Mouse (Mus musculus) intestine, embryonic 16.5 days (tissue): ENCODE measurements around the gene Notch4. TPM values are rescaled to one million over a fixed set of nuclear protein-coding genes. Genes with fewer than 3 reads are reported as not detected.
"Not testable (repeated sequence)": the region's sequence is repeated elsewhere in the genome, so short reads cannot be mapped to it uniquely, and the experiment has no call there.

ENCODE experiments used
- ATAC-seq: fragments of 200-750 bp; cut with Nextera tagmentation; 2 replicates; pipeline ENCODE4 v1.8.0; 2017; ENCODE audit warnings: moderate TSS enrichment, moderate library complexity
- H3K27ac ChIP-seq: fragments of 300-500 bp; sonication (generic); 2 replicates; pipeline ENCODE4 v1.5.1; 2014; ENCODE audit warnings: mild to moderate bottlenecking, low read length
- H3K27me3 ChIP-seq: fragments of 300-500 bp; sonication (generic); replicated peaks from 2 replicates; pipeline ENCODE4 v1.6.1; 2014; ENCODE audit warnings: low read length, control low read depth, mixed read lengths; ENCODE audit not compliant: control insufficient read depth, insufficient read depth
- H3K36me3 ChIP-seq: fragments of 300-500 bp; sonication (generic); 2 replicates; pipeline ENCODE4 v1.6.1; 2014; ENCODE audit warnings: low read length, control low read depth; ENCODE audit not compliant: control insufficient read depth, insufficient read depth
- H3K4me1 ChIP-seq: fragments of 300-500 bp; sonication (generic); 2 replicates; pipeline ENCODE4 v1.6.1; 2014; ENCODE audit warnings: low read length, control low read depth, mixed read lengths; ENCODE audit not compliant: control insufficient read depth, insufficient read depth
- H3K4me2 ChIP-seq: fragments of 300-500 bp; sonication (generic); 2 replicates; pipeline ENCODE4 v1.6.1; 2014; ENCODE audit warnings: low read depth, low read length, control low read depth
- H3K4me3 ChIP-seq: fragments of 300-500 bp; sonication (generic); 2 replicates; pipeline ENCODE4 v1.5.1; 2014; ENCODE audit warnings: mild to moderate bottlenecking, low read length
- H3K9ac ChIP-seq: fragments of 300-500 bp; sonication (generic); 2 replicates; pipeline ENCODE4 v1.6.1; 2014; ENCODE audit warnings: low read depth, low read length
- H3K9me3 ChIP-seq: fragments of 300-500 bp; sonication (generic); 2 replicates; pipeline ENCODE4 v1.6.1; 2016; ENCODE audit warnings: low read length, control low read depth; ENCODE audit not compliant: control insufficient read depth
- WGBS: fragments of 180-500 bp; shearing (Covaris S2); extraction: QIAGEN DNeasy Blood & Tissue Kit; methylation state at CpG from one replicate; pipeline ENCODE4 v1.1.7; 2014; 5-methylcytosine and 5-hydroxymethylcytosine counted together
- polyA plus RNA-seq: library from polyadenylated mRNA; unstranded; fragments of >200 nt; fragmentation: Nextera tagmentation; extraction: Ambion mirVana; gene quantifications from 2 replicates; pipeline ENCODE4 v1.2.1, GENCODE M21; 2015

Notch4 gene
- 2.5 and 3.8 TPM in 2 replicates for polyA plus RNA-seq

DNA sequence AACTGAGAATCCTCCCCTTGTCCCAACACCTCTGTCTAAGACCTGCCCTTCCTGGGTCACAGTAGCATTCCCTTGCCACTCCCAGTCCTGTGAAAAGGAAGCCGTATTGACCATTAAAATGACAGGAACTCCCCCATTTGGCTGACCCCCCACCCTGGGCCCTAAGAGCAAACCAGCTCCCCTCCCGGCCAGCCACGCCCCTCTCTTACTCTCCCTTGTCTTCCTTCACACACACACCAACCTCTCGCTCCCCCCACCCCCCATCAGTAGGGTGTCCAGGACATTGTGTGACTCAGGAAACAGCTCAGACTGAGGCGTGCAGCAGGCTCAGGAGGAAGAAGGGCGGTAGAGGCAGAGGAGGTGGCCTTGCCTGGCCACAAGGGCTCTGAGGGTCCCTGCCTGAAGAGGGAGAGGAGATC is at the start of gene Notch4:
Gene Notch4, plus strand, starts transcription at position 266 of the 419 bp plus-strand sequence.
- peak; percentile 68 for ATAC-seq
- H3K36me3 ChIP-seq, result no peaks in the 10 kb centered on the region
- no peaks in the 10 kb centered on the region for H3K27me3 ChIP-seq
- no peaks in the 10 kb centered on the region for H3K9me3 ChIP-seq
- peaks cover 9% of the 10 kb centered on the region for H3K4me1 ChIP-seq
- peak within 1 kb of the TSS; percentile 16; the same call in 1 of the 2 replicates for H3K4me3 ChIP-seq
- peak within 1 kb of the TSS; percentile 34 for H3K4me2 ChIP-seq
- H3K9ac ChIP-seq, result peak within 1 kb of the TSS; percentile 46
- 8% methylated on average over 6 of the region's 6 CpGs for WGBS
- peak within 1 kb of the TSS; percentile 65 for H3K27ac ChIP-seq

DNA sequence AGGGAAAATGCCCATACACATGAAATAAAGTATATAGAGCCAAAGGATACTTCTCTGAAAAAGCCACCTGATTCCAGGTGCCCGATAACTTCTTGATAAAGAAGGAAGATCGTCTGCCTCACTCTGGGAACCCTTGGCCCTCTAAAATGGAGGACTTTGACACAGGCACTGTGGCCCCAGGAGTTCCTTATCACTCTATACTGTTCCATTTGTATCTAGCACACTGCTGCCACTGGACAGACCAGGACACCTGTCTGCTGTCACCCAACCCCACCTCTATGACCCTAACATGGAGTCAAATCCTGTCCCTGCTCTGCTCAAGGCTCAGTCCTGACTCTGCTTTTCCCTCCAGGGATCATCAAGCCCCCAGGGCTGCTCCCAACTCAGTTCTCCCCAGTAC is 47.6 kb upstream of the Notch4 start:
- WGBS, result 70% methylated on average over 2 of the region's 2 CpGs
- Histone ChIP-seq H3K36me3 (no peaks in the 10 kb centered on the region), H3K9ac (peak overlapping the region; percentile 60; the same call in 1 of the 2 replicates), H3K27me3 (no peaks in the 10 kb centered on the region), H3K9me3 (no peaks in the 10 kb centered on the region), H3K27ac (0 out of 2 replicates have a peak overlapping the region, but pooled peaks have one; percentile 39), H3K4me3 (peak overlapping the region; percentile 7; the same call in 1 of the 2 replicates), H3K4me1 (no peaks in the 10 kb centered on the region), H3K4me2 (no peak overlapping the region)
- ATAC-seq, result peak; percentile 61

DNA sequence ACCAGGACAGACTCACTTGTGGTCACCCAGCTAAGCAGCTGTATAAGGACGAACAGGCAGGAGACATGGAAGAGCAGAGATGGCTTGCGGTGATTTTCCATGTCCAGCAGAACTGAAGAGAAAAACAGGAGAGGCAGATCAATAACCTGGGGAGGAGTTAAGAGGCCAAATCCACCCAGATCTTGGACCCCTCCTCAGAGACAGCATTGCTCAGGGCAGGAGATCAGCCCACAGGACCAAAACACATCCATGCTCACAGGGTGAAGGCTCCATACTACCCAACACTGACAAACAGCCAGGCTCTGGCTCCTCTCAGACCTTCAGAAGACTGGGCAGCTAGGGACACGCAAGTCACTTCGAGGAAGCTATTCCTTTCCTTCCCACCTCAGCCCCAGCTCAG is 46.8 kb upstream of the Notch4 start, which contains the start of gene Btnl6:
Gene Btnl6, minus strand, starts transcription at position 101 of the 400 bp plus-strand sequence.
- peak within 1 kb of the TSS; percentile 48 for H3K4me2 ChIP-seq
- peak within 1 kb of the TSS; percentile 60 for H3K9ac ChIP-seq
- H3K4me3 ChIP-seq, result peak within 1 kb of the TSS; percentile 26
- 93% methylated on average over 4 of the region's 4 CpGs for WGBS
- no peaks in the 10 kb centered on the region for H3K4me1 ChIP-seq
- no peak for ATAC-seq
- no peaks in the 10 kb centered on the region for H3K9me3 ChIP-seq
- no peaks in the 10 kb centered on the region for H3K27me3 ChIP-seq
- peak within 1 kb of the TSS; percentile 80 for H3K27ac ChIP-seq
- H3K36me3 ChIP-seq, result no peaks in the 10 kb centered on the region

DNA sequence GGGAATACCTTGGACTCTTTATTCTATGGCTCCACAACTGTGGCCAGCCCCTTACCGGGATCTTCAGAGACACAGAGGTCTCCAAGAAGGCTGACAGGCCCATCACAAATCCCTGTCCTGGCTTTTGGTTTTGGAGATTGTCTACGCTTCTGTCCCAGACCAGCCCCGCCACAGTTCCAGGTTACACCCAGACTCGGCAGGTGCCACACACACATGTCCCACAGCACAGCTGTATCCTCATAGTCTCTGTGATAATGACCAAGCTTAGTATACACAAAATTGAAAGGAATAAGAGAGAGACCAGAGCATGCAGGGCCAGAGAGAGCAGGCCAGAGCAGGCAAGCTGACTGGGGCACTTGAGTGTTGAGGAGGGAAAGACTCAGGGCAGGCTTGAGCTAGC is 46.3 kb upstream of the Notch4 start:
- no peaks in the 10 kb centered on the region for H3K36me3 ChIP-seq
- no peaks in the 10 kb centered on the region for H3K4me1 ChIP-seq
- no peak for ATAC-seq
- no peaks in the 10 kb centered on the region for H3K9me3 ChIP-seq
- peak overlapping the region; percentile 26 for H3K4me3 ChIP-seq
- H3K27me3 ChIP-seq, result no peaks in the 10 kb centered on the region
- WGBS, result 88% methylated on average over 4 of the region's 4 CpGs
- H3K4me2 ChIP-seq, result peak overlapping the region; percentile 48
- peak overlapping the region; percentile 80 for H3K27ac ChIP-seq
- H3K9ac ChIP-seq, result peak overlapping the region; percentile 60

DNA sequence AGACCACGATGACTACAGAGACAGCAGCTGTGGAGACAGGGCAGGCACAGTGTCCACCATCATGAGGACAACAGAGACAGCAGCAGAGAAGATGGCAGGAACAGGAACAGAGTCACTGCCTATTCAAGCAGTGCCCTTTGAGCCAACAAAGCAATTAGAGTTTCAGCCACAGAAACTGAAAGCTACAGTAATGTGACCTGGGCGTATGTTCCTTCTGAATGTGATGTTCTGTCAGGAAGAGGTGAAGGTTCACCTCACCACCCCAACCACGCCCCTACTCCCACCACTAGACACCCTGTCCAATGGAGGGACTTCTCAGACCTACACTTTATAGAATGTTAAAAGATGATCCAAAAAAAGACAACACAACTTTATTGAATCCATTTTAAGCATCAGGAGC is 45.5 kb upstream of the Notch4 start:
- not testable (repeated sequence) for H3K36me3 ChIP-seq, H3K9me3 ChIP-seq, H3K27me3 ChIP-seq, H3K4me1 ChIP-seq
- Histone ChIP-seq H3K27ac (peak overlapping the region; percentile 80), H3K4me2 (peak overlapping the region; percentile 48; the same call in 1 of the 2 replicates), H3K9ac (peak overlapping the region; percentile 60; the same call in 1 of the 2 replicates), H3K4me3 (peak overlapping the region; percentile 26)
- WGBS, result 58% methylated on average over 3 of the region's 3 CpGs
- ATAC-seq, result peak; percentile 87

DNA sequence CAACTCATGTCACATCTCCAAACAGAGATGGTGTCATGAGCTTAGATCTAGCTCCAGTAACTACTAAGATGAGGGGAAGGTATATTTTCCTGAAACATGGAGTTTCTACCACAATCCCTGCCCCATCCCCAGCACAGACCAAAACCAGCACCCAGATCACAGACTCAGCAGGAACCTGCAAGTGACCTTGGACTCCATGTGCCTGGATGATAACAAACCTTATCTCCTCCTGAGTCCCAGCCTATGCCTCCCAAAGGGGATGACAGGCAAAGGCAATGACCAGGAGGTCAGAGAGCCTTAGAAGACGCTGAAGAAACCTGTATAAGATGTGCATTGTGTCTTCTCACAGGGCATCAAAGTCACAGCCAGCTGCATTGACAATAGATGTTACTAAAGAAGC is 45.1 kb upstream of the Notch4 start:
- ATAC-seq, result peak; percentile 86
- Histone ChIP-seq H3K36me3 (no peaks in the 10 kb centered on the region), H3K4me3 (no peak overlapping the region), H3K4me2 (no peak overlapping the region), H3K9me3 (no peaks in the 10 kb centered on the region), H3K27ac (peak overlapping the region; percentile 65), H3K4me1 (no peaks in the 10 kb centered on the region), H3K27me3 (no peaks in the 10 kb centered on the region), H3K9ac (no peak overlapping the region)
- 68% methylated on average over 1 of the region's 1 CpGs for WGBS

DNA sequence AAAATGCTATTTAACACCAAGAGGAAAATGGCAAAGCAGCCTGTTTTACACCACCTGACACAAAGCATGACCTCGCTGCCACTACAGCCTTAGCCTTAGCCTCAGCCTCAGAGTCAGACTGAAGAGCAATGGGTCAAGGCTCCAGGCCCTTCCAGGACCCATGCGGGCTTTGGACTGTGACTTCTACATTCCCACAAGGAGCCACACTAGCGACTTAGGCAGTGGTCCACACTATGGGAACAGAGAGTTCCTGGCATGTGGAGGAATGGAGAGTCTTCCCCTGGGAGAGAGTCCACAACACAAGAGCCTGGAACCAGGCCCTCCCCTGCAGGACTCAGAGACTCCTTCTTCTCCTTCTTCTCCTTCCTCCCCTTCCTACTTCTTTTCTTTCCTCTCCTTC is 31.4 kb upstream of the Notch4 start:
- H3K9me3 ChIP-seq, result no peaks in the 10 kb centered on the region
- H3K27ac ChIP-seq, result no peak overlapping the region
- ATAC-seq, result no peak
- H3K4me2 ChIP-seq, result no peak overlapping the region
- no peak overlapping the region for H3K9ac ChIP-seq
- no peaks in the 10 kb centered on the region for H3K4me1 ChIP-seq
- 85% methylated on average over 3 of the region's 3 CpGs for WGBS
- H3K36me3 ChIP-seq, result no peaks in the 10 kb centered on the region
- H3K27me3 ChIP-seq, result no peaks in the 10 kb centered on the region
- no peak overlapping the region for H3K4me3 ChIP-seq

DNA sequence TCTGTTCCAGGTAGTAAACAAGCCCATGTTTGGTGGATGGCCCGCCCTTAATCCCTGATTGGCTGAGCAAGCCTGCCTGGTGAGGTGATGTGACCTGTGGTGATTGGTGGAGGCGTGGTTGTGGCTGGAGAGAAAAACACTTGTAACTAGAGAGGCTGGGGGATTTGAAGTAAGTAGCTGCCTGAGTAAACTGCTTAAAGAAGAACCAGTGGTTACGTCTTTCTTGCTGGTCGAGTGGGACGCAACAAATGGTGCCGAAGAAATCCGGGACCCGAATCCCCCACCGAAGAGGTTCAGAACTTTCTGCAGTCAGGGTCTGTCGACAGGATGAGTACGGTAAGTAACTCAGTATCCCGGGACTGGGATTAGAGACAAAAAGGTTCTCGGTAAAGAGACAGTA is 20.5 kb upstream of the Notch4 start:
- not testable (repeated sequence) for H3K9ac ChIP-seq, H3K9me3 ChIP-seq, H3K27me3 ChIP-seq, H3K4me1 ChIP-seq, H3K36me3 ChIP-seq, H3K4me3 ChIP-seq, H3K4me2 ChIP-seq, H3K27ac ChIP-seq, ATAC-seq
- WGBS, result 94% methylated on average over 12 of the region's 13 CpGs

DNA sequence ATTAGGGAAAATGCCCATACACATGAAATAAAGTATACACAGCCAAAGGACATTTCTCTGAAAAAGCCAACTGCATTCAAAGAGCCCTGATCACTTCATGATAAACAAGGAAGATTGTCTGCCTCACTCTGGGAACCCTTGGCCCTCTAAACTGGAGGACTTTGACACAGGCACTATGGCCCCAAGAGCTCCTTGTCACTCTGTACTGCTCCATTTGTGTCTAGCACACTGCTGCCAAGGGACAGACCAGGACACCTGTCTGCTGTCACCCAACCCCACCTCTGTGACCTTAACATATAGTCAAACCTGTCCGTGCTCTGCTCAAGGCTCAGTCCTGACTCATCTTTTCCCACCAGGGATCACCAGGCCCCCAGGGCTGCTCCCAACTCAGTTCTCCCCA is 17.3 kb upstream of the Notch4 start:
- Histone ChIP-seq H3K27ac (peak overlapping the region; percentile 24; the same call in 1 of the 2 replicates), H3K9ac (no peak overlapping the region), H3K27me3 (no peaks in the 10 kb centered on the region), H3K36me3 (no peaks in the 10 kb centered on the region), H3K4me1 (no peaks in the 10 kb centered on the region), H3K4me3 (no peak overlapping the region), H3K4me2 (no peak overlapping the region), H3K9me3 (no peaks in the 10 kb centered on the region)
- WGBS, result 86% methylated on average over 1 of the region's 1 CpGs
- peak; percentile 87 for ATAC-seq

DNA sequence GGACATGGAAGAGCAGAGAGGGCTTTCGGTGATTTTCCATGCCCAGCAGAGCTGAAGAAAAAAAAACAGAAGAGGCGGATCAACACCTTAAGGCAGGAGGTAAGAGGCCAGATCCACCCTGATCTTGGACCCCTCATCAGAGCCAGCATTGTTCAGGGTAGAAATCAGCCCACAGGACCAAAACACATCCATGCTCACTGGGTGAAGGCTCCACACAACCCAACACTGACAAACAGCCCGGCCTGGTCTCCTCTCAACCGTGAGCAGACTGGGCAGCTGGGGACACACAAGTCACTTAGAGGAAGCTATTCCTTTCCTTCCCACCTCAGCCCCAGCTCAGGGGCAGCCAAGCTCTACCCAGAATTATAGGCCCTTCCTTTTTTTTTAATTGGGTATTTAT is 16.5 kb upstream of the Notch4 start:
- Histone ChIP-seq H3K9ac (no peak overlapping the region), H3K27me3 (no peaks in the 10 kb centered on the region), H3K9me3 (no peaks in the 10 kb centered on the region), H3K27ac (no peak overlapping the region), H3K4me3 (no peak overlapping the region), H3K4me1 (no peaks in the 10 kb centered on the region), H3K4me2 (no peak overlapping the region), H3K36me3 (no peaks in the 10 kb centered on the region)
- WGBS, result 85% methylated on average over 4 of the region's 4 CpGs
- ATAC-seq, result no peak
